ENCODE assay signal across 16 mouse cellular contexts in genomic region chr6:13153888-13154697, GRCm38 (mm10).
DNase-seq lines count a peak whose midpoint lies in the region; ATAC-seq lines count a peak whose summit lies in the region.
"Had no signal": no experiment of that assay in that cellular context is flagged by ENCODE, and none has a peak within 500 bp of the region (broad histone marks: within the 10 kb centered on the region; RNA-seq: fewer than 3 reads in every experiment).

No protein-coding gene starts in this region.

- H3K4me3 ChIP-seq in limb, embryonic 12.5 days (replicated peaks): no peak overlapping the region
- H3K4me3 ChIP-seq in limb, embryonic 10.5 days: no peak overlapping the region
- no peak overlapping the region for H3K4me3 ChIP-seq in embryonic facial prominence, embryonic 12.5 days
- no peak overlapping the region for H3K4me3 ChIP-seq in forebrain, embryonic 16.5 days (replicated peaks; ENCODE audit: low read length)
- H3K4me3 ChIP-seq: heart, embryonic 15.5 days; layer of hippocampus, adult 2 months; left cerebral cortex, adult 2 months had no signal

- no peak overlapping the region for H3K9ac ChIP-seq in limb, embryonic 12.5 days (replicated peaks)
- H3K9ac ChIP-seq in embryonic facial prominence, embryonic 12.5 days: no peak overlapping the region
- H3K9ac ChIP-seq in forebrain, embryonic 16.5 days (replicated peaks; ENCODE audit: low read depth, low read length): no peak overlapping the region
- H3K9ac ChIP-seq: heart, embryonic 15.5 days had no signal

- H3K27me3 ChIP-seq in limb, embryonic 12.5 days: no peaks in the 10 kb centered on the region
- no peaks in the 10 kb centered on the region for H3K27me3 ChIP-seq in limb, embryonic 10.5 days (ENCODE audit: low read depth, poor library complexity, severe bottlenecking)
- H3K27me3 ChIP-seq in embryonic facial prominence, embryonic 12.5 days: no peaks in the 10 kb centered on the region
- no peaks in the 10 kb centered on the region for H3K27me3 ChIP-seq in forebrain, embryonic 16.5 days (replicated peaks; ENCODE audit: control insufficient read depth, insufficient read depth, low read length)
- H3K27me3 ChIP-seq: heart, embryonic 15.5 days had no signal

- no peak for DNase-seq in limb, embryonic 10.5 days (ENCODE audit: low spot score)
- DNase-seq in left cerebral cortex, postnatal 14 days (ENCODE audit: low spot score in 2 of 2): no peak
- DNase-seq in kidney, postnatal 4 days: no peak
- DNase-seq: adrenal gland, adult 2 months; cerebellum, adult 11 months; kidney, adult 9 months; lung, adult 18-20 months; thymus, adult 2 months had no signal

- no peak overlapping the region for H3K27ac ChIP-seq in limb, embryonic 12.5 days
- H3K27ac ChIP-seq in limb, embryonic 10.5 days: no peak overlapping the region
- H3K27ac ChIP-seq in embryonic facial prominence, embryonic 12.5 days: no peak overlapping the region
- no peak overlapping the region for H3K27ac ChIP-seq in forebrain, embryonic 16.5 days (ENCODE audit: low read length)
- H3K27ac ChIP-seq: heart, embryonic 15.5 days; layer of hippocampus, adult 2 months; left cerebral cortex, adult 2 months; macrophage had no signal

- no peak overlapping the region for H3K4me2 ChIP-seq in limb, embryonic 12.5 days
- no peak overlapping the region for H3K4me2 ChIP-seq in embryonic facial prominence, embryonic 12.5 days (replicated peaks)
- no peak overlapping the region for H3K4me2 ChIP-seq in forebrain, embryonic 16.5 days (ENCODE audit: low read length)
- H3K4me2 ChIP-seq: heart, embryonic 15.5 days had no signal

- no peaks in the 10 kb centered on the region for H3K4me1 ChIP-seq in limb, embryonic 12.5 days (replicated peaks)
- no peaks in the 10 kb centered on the region for H3K4me1 ChIP-seq in limb, embryonic 10.5 days
- H3K4me1 ChIP-seq in embryonic facial prominence, embryonic 12.5 days: no peaks in the 10 kb centered on the region
- H3K4me1 ChIP-seq in forebrain, embryonic 16.5 days (replicated peaks; ENCODE audit: control insufficient read depth, insufficient read depth, low read length): no peaks in the 10 kb centered on the region
- H3K4me1 ChIP-seq: heart, embryonic 15.5 days had no signal

- intact Hi-C loops in left cerebral cortex, postnatal 14 days (cut with DNase I): loop anchor here (2.0 to 10.0 kb wide), 3 partner anchors 399 to 837 kb away; no protein-coding TSS in a partner anchor

- H3K36me3 ChIP-seq in limb, embryonic 12.5 days: no peaks in the 10 kb centered on the region
- H3K36me3 ChIP-seq in limb, embryonic 10.5 days: no peaks in the 10 kb centered on the region
- no peaks in the 10 kb centered on the region for H3K36me3 ChIP-seq in embryonic facial prominence, embryonic 12.5 days
- H3K36me3 ChIP-seq in forebrain, embryonic 16.5 days (ENCODE audit: control insufficient read depth, insufficient read depth): no peaks in the 10 kb centered on the region
- H3K36me3 ChIP-seq: heart, embryonic 15.5 days had no signal

- 96% methylated on average over 9 of the region's 9 CpGs for WGBS in limb, embryonic 12.5 days
- WGBS in limb, embryonic 10.5 days: 95% methylated on average over 9 of the region's 9 CpGs
- 91% methylated on average over 9 of the region's 9 CpGs for WGBS in embryonic facial prominence, embryonic 12.5 days
- 96% methylated on average over 9 of the region's 9 CpGs for WGBS in forebrain, embryonic 16.5 days

- H3K9me3 ChIP-seq in limb, embryonic 12.5 days: 0 out of 2 replicates have a peak, but pooled peaks cover 6% of the 10 kb centered on the region
- H3K9me3 ChIP-seq in limb, embryonic 10.5 days (replicated peaks): no peaks in the 10 kb centered on the region
- H3K9me3 ChIP-seq in embryonic facial prominence, embryonic 12.5 days: peaks cover 8% of the 10 kb centered on the region; the same call in 1 of the 2 replicates
- peaks cover 3% of the 10 kb centered on the region; the same call in 1 of the 2 replicates for H3K9me3 ChIP-seq in forebrain, embryonic 16.5 days (ENCODE audit: control insufficient read depth, low read length)
- H3K9me3 ChIP-seq: heart, embryonic 15.5 days had no signal

- 0 out of 2 replicates have a peak, but pooled peaks have one; percentile 52 for ATAC-seq in limb, embryonic 12.5 days (ENCODE audit: insufficient number of reproducible peaks, insufficient read depth, low FRiP score, low TSS enrichment, low read depth)
- peak; percentile 41; the same call in 1 of the 2 replicates for ATAC-seq in embryonic facial prominence, embryonic 12.5 days (ENCODE audit: insufficient number of reproducible peaks, insufficient read depth, low FRiP score, low TSS enrichment)
- peak; percentile 40; the same call in 1 of the 2 replicates for ATAC-seq in forebrain, embryonic 16.5 days
- ATAC-seq in megakaryocyte, adult 5-6 weeks (ENCODE audit: poor library complexity, severe bottlenecking): 0 out of 2 replicates have a peak, but pooled peaks have one; percentile 12
